Mouse (Mus musculus) CH12.LX (cell line): ENCODE data around the gene Vapb. TPM values are rescaled to one million over a fixed set of nuclear protein-coding genes. Genes with fewer than 3 reads are reported as not detected.

Experiments
- DNase-seq: peaks from one replicate; pipeline ENCODE4 v3.0.0-alpha.2; 2013; ENCODE audit errors: extremely low read depth
- H3K27ac ChIP-seq: 2 replicates; pipeline ENCODE4 v1.5.1; 2012; ENCODE audit warnings: low read depth, mild to moderate bottlenecking, control low read depth, moderate library complexity; ENCODE audit not compliant: insufficient read depth
- H3K27me3 ChIP-seq: replicated peaks from 2 replicates; pipeline ENCODE3; 2012; ENCODE audit warnings: inconsistent platforms
- H3K36me3 ChIP-seq, 2 experiments: replicated peaks in 1 of 2; 2 replicates each; pipeline versions ENCODE3 to v1.6.1; 2012; ENCODE audit warnings: inconsistent platforms in 1 of 2, low read length in 1 of 2, mild to moderate bottlenecking in 1 of 2, mixed read lengths in 1 of 2, moderate library complexity in 1 of 2; ENCODE audit not compliant: control insufficient read depth in 1 of 2, insufficient read depth in 1 of 2
- H3K4me1 ChIP-seq, 2 experiments: 2 replicates each; pipeline ENCODE4 v1.6.1; 2012; ENCODE audit warnings: inconsistent platforms in 1 of 2, moderate library complexity in 1 of 2; ENCODE audit not compliant: insufficient read depth in 2 of 2, control insufficient read depth in 1 of 2
- H3K4me2 ChIP-seq: 2 replicates; pipeline ENCODE4 v1.6.1; 2012; ENCODE audit warnings: low read depth, mild to moderate bottlenecking, control low read depth; ENCODE audit not compliant: poor library complexity, insufficient read depth, severe bottlenecking
- H3K4me3 ChIP-seq, 3 experiments: fragments of 150-350 bp in 1 of 3; sonication (generic) in 1 of 3; replicated peaks in 1 of 3; 2 replicates each; pipeline versions ENCODE3 to v1.5.1; 2011 to 2012; ENCODE audit warnings: low read depth in 2 of 3, low read length in 2 of 3, mild to moderate bottlenecking in 2 of 3, moderate library complexity in 2 of 3, control low read depth in 1 of 3, improper control_type of control experiment in 1 of 3, inconsistent platforms in 1 of 3, mixed read lengths in 1 of 3; ENCODE audit not compliant: poor library complexity in 1 of 3
- H3K79me2 ChIP-seq: replicated peaks from 2 replicates; pipeline ENCODE4 v1.6.1; 2012; ENCODE audit warnings: mild to moderate bottlenecking, moderate library complexity; ENCODE audit not compliant: control insufficient read depth, poor library complexity, insufficient read depth, severe bottlenecking; ENCODE audit errors: extremely low read depth
- H3K9ac ChIP-seq: 2 replicates; pipeline ENCODE4 v1.6.1; 2012; ENCODE audit warnings: low read depth, mild to moderate bottlenecking, control low read depth, moderate library complexity; ENCODE audit not compliant: insufficient read depth
- H3K9me3 ChIP-seq: replicated peaks from 2 replicates; pipeline ENCODE3; 2012; ENCODE audit warnings: low read length, inconsistent platforms, mixed read lengths
- CHD1 ChIP-seq: IDR thresholded peaks from 2 replicates; pipeline ENCODE4 v1.6.1; 2012; ENCODE audit warnings: low read depth, low read length, improper control_type of control experiment, inconsistent platforms
- CHD2 ChIP-seq: IDR thresholded peaks from 2 replicates; pipeline ENCODE4 v1.6.1; 2011; ENCODE audit warnings: low read length, improper control_type of control experiment
- CTCF ChIP-seq, 2 experiments: IDR thresholded peaks in 1 of 2; conservative IDR thresholded peaks in 1 of 2; 2 replicates each; pipeline ENCODE4 v1.5.1; 2011 to 2012; ENCODE audit warnings: low read depth in 2 of 2, low read length in 2 of 2, improper control_type of control experiment in 1 of 2, inconsistent platforms in 1 of 2, mild to moderate bottlenecking in 1 of 2, moderate library complexity in 1 of 2
- EP300 ChIP-seq: IDR thresholded peaks from 2 replicates; pipeline ENCODE4 v1.6.1; 2011; ENCODE audit warnings: low read length, improper control_type of control experiment
- ETS1 ChIP-seq: conservative IDR thresholded peaks from 2 replicates; pipeline ENCODE4 v1.6.1; 2012; ENCODE audit warnings: low read depth, mild to moderate bottlenecking, inconsistent platforms, low read length, improper control_type of control experiment, moderate library complexity
- JUN ChIP-seq: IDR thresholded peaks from 2 replicates; pipeline ENCODE4 v1.6.1; 2011; ENCODE audit warnings: low read depth, mild to moderate bottlenecking, low read length, improper control_type of control experiment, moderate library complexity; ENCODE audit not compliant: insufficient read depth
- MAFK ChIP-seq: IDR thresholded peaks from 2 replicates; pipeline ENCODE4 v1.6.1; 2011; ENCODE audit warnings: low read length, improper control_type of control experiment; ENCODE audit not compliant: insufficient replicate concordance
- MAX ChIP-seq: IDR thresholded peaks from 2 replicates; pipeline ENCODE4 v1.6.1; 2011; ENCODE audit warnings: low read length, improper control_type of control experiment
- MXI1 ChIP-seq: IDR thresholded peaks from 2 replicates; pipeline ENCODE4 v1.6.1; 2011; ENCODE audit warnings: mild to moderate bottlenecking, low read depth, low read length, improper control_type of control experiment
- NELFE ChIP-seq: IDR thresholded peaks from 2 replicates; pipeline ENCODE4 v1.6.1; 2011; ENCODE audit warnings: low read depth, low read length, improper control_type of control experiment
- NRF1 ChIP-seq: IDR thresholded peaks from 2 replicates; pipeline ENCODE4 v1.6.1; 2014; ENCODE audit warnings: low read depth, mild to moderate bottlenecking, inconsistent platforms, low read length, improper control_type of control experiment, moderate library complexity
- PAX5 ChIP-seq: IDR thresholded peaks from 2 replicates; pipeline ENCODE4 v1.6.1; 2012; ENCODE audit warnings: low read length, inconsistent platforms, mixed read lengths
- POLR2A ChIP-seq: IDR thresholded peaks from 2 replicates; pipeline ENCODE4 v1.6.1; 2011; ENCODE audit warnings: low read depth, mild to moderate bottlenecking, improper control_type of control experiment, low read length
- SIN3A ChIP-seq: IDR thresholded peaks from 2 replicates; pipeline ENCODE4 v1.6.1; 2012; ENCODE audit warnings: low read length, improper control_type of control experiment, inconsistent platforms
- TCF12 ChIP-seq: IDR thresholded peaks from 2 replicates; pipeline ENCODE4 v1.6.1; 2014; ENCODE audit warnings: low read depth, mild to moderate bottlenecking, inconsistent platforms, low read length, improper control_type of control experiment
- UBTF ChIP-seq: IDR thresholded peaks from 2 replicates; pipeline ENCODE4 v1.6.1; 2012; ENCODE audit warnings: low read depth, mild to moderate bottlenecking, inconsistent platforms, low read length, improper control_type of control experiment, moderate library complexity
- USF1 ChIP-seq: IDR thresholded peaks from 2 replicates; pipeline ENCODE4 v1.6.1; 2014; ENCODE audit warnings: low read depth, mild to moderate bottlenecking, inconsistent platforms, low read length, improper control_type of control experiment
- USF2 ChIP-seq: conservative IDR thresholded peaks from 2 replicates; pipeline ENCODE4 v1.6.1; 2011; ENCODE audit warnings: low read depth, low read length, improper control_type of control experiment
- ZC3H11A ChIP-seq: IDR thresholded peaks from 2 replicates; pipeline ENCODE4 v1.6.1; 2012; ENCODE audit warnings: low read depth, mild to moderate bottlenecking, inconsistent platforms, low read length, improper control_type of control experiment
- ZMIZ1 ChIP-seq: IDR thresholded peaks from 2 replicates; pipeline ENCODE4 v1.6.1; 2012; ENCODE audit warnings: low read depth, mild to moderate bottlenecking, inconsistent platforms, low read length, improper control_type of control experiment
- dilution Hi-C: fragments of 300-500 bp; cut with MboI; formaldehyde crosslinking; loops from 2 replicates; pipeline ENCODE4 v1.14.3; 2020; ENCODE audit warnings: low sequenced_read_pairs; ENCODE audit not compliant: extremely low pct_unique_long_range_greater_than_20kb, extremely low pct_ligation_motif_present
- in situ Hi-C: fragments of 300-500 bp; cut with MboI; formaldehyde crosslinking; loops from 3 replicates; pipeline ENCODE4 v1.14.3; 2019; ENCODE audit warnings: low sequenced_read_pairs, low pct_ligation_motif_present, low pct_unique_long_range_greater_than_20kb, mixed read lengths
- polyA plus RNA-seq: library from polyadenylated mRNA; unstranded; fragments of >175 nt; gene quantifications from 2 replicates; pipeline ENCODE4 v1.2.1, GENCODE M21; 2012; ENCODE audit warnings: low read depth; ENCODE audit not compliant: insufficient read length
- total RNA-seq, 2 experiments: library from RNA; depleted of rRNA; stranded (reverse); fragments of 300-350 nt in 1 of 2; fragments of >200 nt in 1 of 2; gene quantifications; 2 replicates each; pipeline ENCODE4 v1.2.3; 2012 to 2014

The Vapb gene
- total and polyA plus RNA-seq, 3 experiments: 20.9 to 46.4 (median 44.7) TPM

DNA sequence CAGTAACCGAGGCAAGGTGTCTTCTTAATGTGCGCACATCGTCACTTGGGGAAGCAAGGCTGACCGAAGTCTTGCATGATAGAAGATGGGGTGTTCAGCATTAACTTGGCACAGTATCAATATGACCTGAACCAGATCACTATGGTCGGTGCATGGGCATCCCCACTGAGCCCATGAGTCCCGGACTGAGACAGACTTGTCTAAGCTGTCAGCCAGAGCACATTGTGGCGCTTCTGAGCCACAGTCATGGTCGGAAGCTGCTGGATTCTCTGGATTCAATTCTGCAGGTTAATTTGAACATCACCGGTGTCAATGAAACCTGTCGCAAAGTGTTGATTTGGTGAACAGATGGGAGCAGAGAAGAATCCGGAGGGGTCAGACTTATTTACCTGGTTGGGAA lies 66.5 kb downstream of the Vapb start:
- Histone ChIP-seq H3K27ac (no peak overlapping the region), H3K4me3 (no peak overlapping the region)
- dilution Hi-C loops: no loop called here
- no peak for TF ChIP-seq PAX5
- no peak for TF ChIP-seq TCF12
- no peak for TF ChIP-seq MXI1
- TF ChIP-seq JUN: no peak
- TF ChIP-seq, all 38 proteins: peak for 0
- no peaks in the 10 kb centered on the region for H3K4me1 ChIP-seq
- H3K27me3 ChIP-seq: peaks cover 58% of the 10 kb centered on the region
- no peak for DNase-seq
- no peaks in the 10 kb centered on the region for H3K36me3 ChIP-seq
- H3K9me3 ChIP-seq: no peaks in the 10 kb centered on the region
- in situ Hi-C loops: loop anchor here (25.0 kb wide), 1 partner anchor 308 kb away; the partner anchor contains the start of gene Npepl1
- H3K4me2 ChIP-seq: no peak overlapping the region
- no peaks in the 10 kb centered on the region for H3K79me2 ChIP-seq
- no peak overlapping the region for H3K9ac ChIP-seq

- in situ Hi-C loops: loop anchor here (25.0 kb wide), 1 partner anchor 306 kb away; the partner anchor contains the start of gene Npepl1
- no peak overlapping the region for H3K4me3 ChIP-seq
- no peak overlapping the region for H3K4me2 ChIP-seq
- H3K9me3 ChIP-seq: no peaks in the 10 kb centered on the region
- peaks cover 70% of the 10 kb centered on the region for H3K27me3 ChIP-seq
- H3K36me3 ChIP-seq: no peaks in the 10 kb centered on the region
- no peak overlapping the region for H3K27ac ChIP-seq
- H3K4me1 ChIP-seq: no peaks in the 10 kb centered on the region
- no peak for DNase-seq
- no peaks in the 10 kb centered on the region for H3K79me2 ChIP-seq
- dilution Hi-C loops: no loop called here
- H3K9ac ChIP-seq: no peak overlapping the region
- TF ChIP-seq ZC3H11A: no peak
- TF ChIP-seq POLR2A: no peak
- TF ChIP-seq USF1: no peak
- TF ChIP-seq EP300: no peak
- no peak for TF ChIP-seq CTCF (conservative IDR thresholded peaks at IDR 0.05 in 1 of 2, IDR thresholded peaks at IDR 0.05 in 1 of 2; ENCODE audit: low read depth in 2 of 2, low read length in 2 of 2)
- TF ChIP-seq UBTF: no peak
- TF ChIP-seq MXI1: no peak
- TF ChIP-seq SIN3A: no peak
- no peak for TF ChIP-seq CHD1
- no peak for TF ChIP-seq MAX
- TF ChIP-seq ZMIZ1: no peak
- TF ChIP-seq USF2: no peak
- no peak for TF ChIP-seq NELFE
Measured at GRCm38 (mm10) chr2:173806621-173807020, 69.3 kb downstream of the Vapb start.

- Histone ChIP-seq H3K27me3 (peaks cover 74% of the 10 kb centered on the region), H3K9me3 (no peaks in the 10 kb centered on the region), H3K27ac (no peak overlapping the region), H3K36me3 (no peaks in the 10 kb centered on the region), H3K4me3 (no peak overlapping the region), H3K9ac (no peak overlapping the region), H3K4me2 (no peak overlapping the region)
- dilution Hi-C loops (no loop called here), in situ Hi-C loops (loop anchor here (25.0 kb wide), 1 partner anchor 303 kb away; the partner anchor contains the start of gene Npepl1)
- no peak for DNase-seq
- no peak for TF ChIP-seq CHD2
- TF ChIP-seq MAFK: no peak
- no peak for TF ChIP-seq ETS1
- TF ChIP-seq NRF1: no peak
- TF ChIP-seq, all 38 proteins: peak for 0
- Histone ChIP-seq H3K79me2 (no peaks in the 10 kb centered on the region), H3K4me1 (no peaks in the 10 kb centered on the region)
Measured at GRCm38 (mm10) chr2:173808942-173809341, 71.6 kb downstream of the Vapb start.
